Mouse (Mus musculus): Measurements from ENCODE around the gene Tmem184a. TPM values are rescaled to one million over a fixed set of nuclear protein-coding genes. Genes with fewer than 3 reads are reported as not detected.

Tmem184a gene
- total RNA-seq, 2 experiments from 2014 or later = 0.07 to 0.14 TPM

- DNase-seq = no peak
Measured at GRCm38 (mm10) chr5:139812398-139813125, 7.2 kb downstream of the Tmem184a start.

GRCm38 (mm10) chr5:139811677-139812397 lies 7.9 kb downstream of the Tmem184a start:
- peak; percentile 13 for DNase-seq

- peak; percentile 6 for DNase-seq
Measured at GRCm38 (mm10) chr5:139809397-139809796, 10.3 kb downstream of the Tmem184a start.

- DNase-seq = peak; percentile 7
Measured at GRCm38 (mm10) chr5:139805924-139806323, 13.8 kb downstream of the Tmem184a start.

- peak; percentile 5 for DNase-seq
Measured at GRCm38 (mm10) chr5:139804573-139805111, 15.1 kb downstream of the Tmem184a start.

- peak; percentile 39 for DNase-seq
Measured at GRCm38 (mm10) chr5:139804107-139804551, 15.6 kb downstream of the Tmem184a start.

- peak; percentile 84 for DNase-seq
Measured at GRCm38 (mm10) chr5:139803601-139804102, 16.1 kb downstream of the Tmem184a start.

- DNase-seq = peak; percentile 9
Measured at GRCm38 (mm10) chr5:139803165-139803564, 16.6 kb downstream of the Tmem184a start.

GRCm38 (mm10) chr5:139801880-139802279 lies 17.8 kb downstream of the Tmem184a start:
- DNase-seq = peak; percentile 5

- peak; percentile 5 for DNase-seq
Measured at GRCm38 (mm10) chr5:139801231-139801630, 18.5 kb downstream of the Tmem184a start.

GRCm38 (mm10) chr5:139799801-139800590 lies 19.7 kb downstream of the Tmem184a start:
- DNase-seq = peak; percentile 5

- peak; percentile 9 for DNase-seq
Measured at GRCm38 (mm10) chr5:139799041-139799440, 20.7 kb downstream of the Tmem184a start.

- peak; percentile 11 for DNase-seq
Measured at GRCm38 (mm10) chr5:139798168-139798900, 21.4 kb downstream of the Tmem184a start.

- DNase-seq = peak; percentile 96
Measured at GRCm38 (mm10) chr5:139797473-139798167, 22.1 kb downstream of the Tmem184a start.

- peak; percentile 92 for DNase-seq
Measured at GRCm38 (mm10) chr5:139796900-139797299, 22.8 kb downstream of the Tmem184a start.

- no peak for DNase-seq
Measured at GRCm38 (mm10) chr5:139796001-139796620, 23.6 kb downstream of the Tmem184a start.

- DNase-seq = peak; percentile 72
Measured at GRCm38 (mm10) chr5:139794938-139795337, 24.8 kb downstream of the Tmem184a start.

GRCm38 (mm10) chr5:139794137-139794536 lies 25.6 kb downstream of the Tmem184a start:
- peak; percentile 4 for DNase-seq

- peak; percentile 54 for DNase-seq
Measured at GRCm38 (mm10) chr5:139793338-139794089, 26.2 kb downstream of the Tmem184a start.

GRCm38 (mm10) chr5:139792966-139793337 lies 26.8 kb downstream of the Tmem184a start:
- peak; percentile 10 for DNase-seq
